Mouse (Mus musculus) heart, embryonic 12.5 days (tissue): ENCODE data around the gene Acot11. TPM values are rescaled to one million over a fixed set of nuclear protein-coding genes. Genes with fewer than 3 reads are reported as not detected.

Experiments
- polyA plus RNA-seq: library from polyadenylated mRNA; unstranded; fragments of >200 nt; fragmentation: Nextera tagmentation; extraction: Ambion mirVana; gene quantifications from 2 replicates; pipeline ENCODE4 v1.2.1, GENCODE M21; 2016

The Acot11 gene
- polyA plus RNA-seq, 1 experiment from 2014 or later: 5.6 TPM

Other genes with a start within 250 kb of the Acot11 start
- 3.9 and 4.7 TPM in 2 replicates for gene Dhcr24, start 244.0 kb downstream of the Acot11 start, polyA plus RNA-seq
- 0.50 and 1.5 TPM in 2 replicates for gene Lexm, start 187.8 kb downstream of the Acot11 start, polyA plus RNA-seq
- 0.57 and 0.91 TPM in 2 replicates for gene Ttc22, start 182.6 kb downstream of the Acot11 start, polyA plus RNA-seq
- gene Pars2, start 153.9 kb downstream of the Acot11 start, polyA plus RNA-seq: 12.3 and 13.6 TPM in 2 replicates
- gene Ttc4, start 126.1 kb downstream of the Acot11 start, polyA plus RNA-seq: 55.6 and 57.7 TPM in 2 replicates
- 0.35 and 0.80 TPM in 2 replicates for gene Mroh7, start 74.1 kb downstream of the Acot11 start, polyA plus RNA-seq
- gene Fam151a, start 71.1 kb downstream of the Acot11 start, polyA plus RNA-seq: 0.13 TPM in 1 of 2 replicates, not detected in the other
- gene Ssbp3, start 105.7 kb upstream of the Acot11 start, polyA plus RNA-seq: 101 and 105 TPM in 2 replicates